Mouse (Mus musculus) E14TG2a.4 (cell line): ENCODE measurements around the gene Gm20388.

Experiments
- CTCF ChIP-seq: conservative IDR thresholded peaks from 2 replicates; pipeline ENCODE4 v1.5.1; 2014; ENCODE audit warnings: low read length
- NANOG ChIP-seq: IDR thresholded peaks from 2 replicates; pipeline ENCODE4 v1.6.1; 2014; ENCODE audit warnings: borderline replicate concordance, low read length, mixed read lengths
- POU5F1 ChIP-seq: IDR thresholded peaks from 2 replicates; pipeline ENCODE4 v1.6.1; 2014; ENCODE audit warnings: low read length, borderline replicate concordance

DNA sequence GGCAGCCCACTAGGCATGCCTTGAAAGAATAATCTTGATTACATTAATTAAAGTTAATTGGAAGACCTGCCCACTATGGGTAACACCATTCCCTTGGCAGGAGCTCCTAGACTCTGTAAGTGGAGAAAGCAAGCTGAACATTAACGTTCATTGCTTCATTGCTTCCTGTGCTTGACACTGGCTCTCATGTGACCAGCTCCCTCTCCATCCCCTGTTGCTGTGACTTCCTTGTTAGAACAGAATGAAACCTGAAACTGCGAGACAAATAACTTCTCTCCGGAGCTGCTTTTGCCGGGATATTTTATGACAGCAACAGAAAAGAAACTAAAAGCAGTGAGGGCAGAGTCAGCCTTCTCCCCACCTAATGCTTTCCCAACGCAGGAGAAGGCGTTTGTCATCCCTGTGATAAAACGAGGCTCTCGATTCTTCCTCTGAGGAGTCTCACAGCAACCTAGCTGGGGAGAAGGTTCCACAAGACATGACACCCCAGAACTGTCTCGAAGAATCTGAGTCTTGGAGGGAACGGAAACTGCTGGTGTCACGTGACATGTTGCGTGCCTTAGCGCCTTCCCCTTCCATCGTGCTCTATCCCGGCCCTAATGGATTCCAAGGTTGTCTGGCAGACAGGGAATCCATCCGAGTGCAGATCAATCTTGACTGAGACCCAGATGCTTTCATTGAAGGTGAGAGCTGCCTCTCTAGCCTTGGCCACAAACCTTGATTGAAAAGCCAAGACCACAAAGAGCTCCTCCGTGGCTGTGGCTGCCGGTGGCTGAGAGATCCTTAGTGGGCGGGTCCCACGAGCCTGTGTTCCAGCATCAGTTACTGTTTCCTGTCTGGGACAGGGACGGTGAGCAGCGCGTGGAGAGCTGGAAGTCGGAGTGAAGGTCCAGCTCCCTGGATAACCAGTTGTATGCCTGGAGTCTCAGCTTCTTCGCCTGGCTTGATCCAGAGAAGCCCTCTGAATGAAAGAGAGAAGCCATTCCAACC is 2654.0 kb downstream of the Gm20388 start:
- TF ChIP-seq CTCF (no peak), NANOG (no peak), POU5F1 (no peak)
